Mouse (Mus musculus) brain, embryonic 14.5 days (tissue): ENCODE results near the gene Cecr2.

ENCODE experiments used
- CTCF ChIP-seq: fragments of 200-500 bp; IDR thresholded peaks from 2 replicates; pipeline ENCODE4 v1.5.1; 2012; ENCODE audit warnings: inconsistent platforms, mild to moderate bottlenecking, moderate library complexity, borderline replicate concordance; ENCODE audit not compliant: insufficient read depth, insufficient read length; ENCODE audit errors: extremely low read depth
- POLR2A ChIP-seq: fragments of 200-500 bp; IDR thresholded peaks from 2 replicates; pipeline ENCODE4 v1.6.1; 2012; ENCODE audit warnings: mild to moderate bottlenecking, inconsistent platforms, borderline replicate concordance; ENCODE audit not compliant: poor library complexity, insufficient read depth, insufficient read length, severe bottlenecking; ENCODE audit errors: extremely low read depth

- no peak for TF ChIP-seq CTCF
- no peak for TF ChIP-seq POLR2A
Observed at GRCm38 (mm10) chr6:120744266-120744665, 78.1 kb downstream of the Cecr2 start.
